Mouse (Mus musculus): ENCODE measurements around the gene Thada.

DNA sequence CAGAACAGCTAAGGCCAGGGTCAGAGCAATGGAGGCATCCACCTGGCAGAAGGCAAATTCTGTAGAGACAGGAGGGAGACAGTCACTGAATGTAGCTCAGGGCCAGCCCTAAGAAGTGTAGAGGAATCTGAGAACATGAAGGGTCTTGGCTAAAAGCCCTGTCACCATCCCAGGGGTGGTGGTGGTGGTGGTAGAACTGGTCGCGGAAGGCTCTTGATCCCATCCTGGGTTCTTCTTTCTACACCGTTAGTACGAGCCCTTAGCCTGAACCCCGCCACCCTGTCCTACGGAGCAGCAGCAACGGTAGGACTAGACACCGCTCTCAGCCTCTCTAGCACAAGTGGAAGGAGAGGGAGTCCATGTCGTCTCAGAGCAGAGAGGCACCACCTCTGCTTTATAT is 272.6 kb downstream of the Thada start:
- TF ChIP-seq CTCF (IDR thresholded peaks at IDR 0.05; ENCODE audit: borderline replicate concordance, insufficient read depth, low read depth, low read length): no peak
- TF ChIP-seq POLR2A (IDR thresholded peaks at IDR 0.05; ENCODE audit: borderline replicate concordance, insufficient read depth, low read length): no peak

All from cerebellum, adult 2 months (tissue).